Mouse (Mus musculus) thymus, adult 2 months (tissue): ENCODE data around the gene Shb.

Experiments used
- CTCF ChIP-seq: fragments of 200-500 bp; IDR thresholded peaks from 2 replicates; pipeline ENCODE4 v1.5.1; 2012; ENCODE audit warnings: mild to moderate bottlenecking, control low read depth, low read length, moderate library complexity, borderline replicate concordance; ENCODE audit not compliant: control insufficient read depth, poor library complexity, insufficient read depth; ENCODE audit errors: extremely low read depth
- POLR2A ChIP-seq: fragments of 200-500 bp; IDR thresholded peaks from 2 replicates; pipeline ENCODE4 v1.6.1; 2012; ENCODE audit warnings: mild to moderate bottlenecking, low read length, control low read depth, moderate library complexity; ENCODE audit not compliant: control insufficient read depth, poor library complexity, insufficient read depth; ENCODE audit errors: extremely low read depth

- TF ChIP-seq CTCF (no peak), POLR2A (no peak)
Observed at GRCm38 (mm10) chr4:45423406-45423805, 108.9 kb downstream of the Shb start.
